Mouse (Mus musculus) midbrain, embryonic 10.5 days (tissue): ENCODE results near the gene Cep152. TPM values are rescaled to one million over a fixed set of nuclear protein-coding genes. Genes with fewer than 3 reads are reported as not detected.
A peak's percentile ranks its signal among the peaks of the same experiment; 100 is the strongest.

Experiments
- DNase-seq: peaks from one replicate; pipeline ENCODE4 v3.0.0-alpha.2; 2017; ENCODE audit warnings: low spot score
- H3K27ac ChIP-seq: fragments of 300-500 bp; sonication (generic); replicated peaks from 2 replicates; pipeline ENCODE4 v1.5.1; 2016; ENCODE audit warnings: mild to moderate bottlenecking
- H3K27me3 ChIP-seq: fragments of 300-500 bp; sonication (generic); 2 replicates; pipeline ENCODE4 v1.6.1; 2016; ENCODE audit warnings: low read depth, mild to moderate bottlenecking; ENCODE audit not compliant: poor library complexity, severe bottlenecking
- H3K36me3 ChIP-seq: fragments of 300-500 bp; sonication (generic); 2 replicates; pipeline ENCODE4 v1.6.1; 2016; ENCODE audit warnings: mild to moderate bottlenecking, moderate library complexity
- H3K4me1 ChIP-seq: fragments of 300-500 bp; sonication (generic); 2 replicates; pipeline ENCODE4 v1.6.1; 2016
- H3K4me3 ChIP-seq: fragments of 300-500 bp; sonication (generic); 2 replicates; pipeline ENCODE4 v1.5.1; 2016; ENCODE audit warnings: mild to moderate bottlenecking, moderate library complexity
- H3K9me3 ChIP-seq: fragments of 300-500 bp; sonication (generic); replicated peaks from 2 replicates; pipeline ENCODE4 v1.6.1; 2016; ENCODE audit warnings: mild to moderate bottlenecking
- WGBS: fragments of 180-500 bp; shearing (Covaris S2); methylation state at CpG from one replicate; pipeline ENCODE4 v1.1.7; 2016; 5-methylcytosine and 5-hydroxymethylcytosine counted together
- polyA plus RNA-seq: library from polyadenylated mRNA; unstranded; fragments of >200 nt; fragmentation: Nextera tagmentation; extraction: Ambion mirVana; gene quantifications from 2 replicates; pipeline ENCODE4 v1.2.1, GENCODE M21; 2016

Gene Cep152
- polyA plus RNA-seq, 1 experiment from 2014 or later: 9.8 TPM

DNA sequence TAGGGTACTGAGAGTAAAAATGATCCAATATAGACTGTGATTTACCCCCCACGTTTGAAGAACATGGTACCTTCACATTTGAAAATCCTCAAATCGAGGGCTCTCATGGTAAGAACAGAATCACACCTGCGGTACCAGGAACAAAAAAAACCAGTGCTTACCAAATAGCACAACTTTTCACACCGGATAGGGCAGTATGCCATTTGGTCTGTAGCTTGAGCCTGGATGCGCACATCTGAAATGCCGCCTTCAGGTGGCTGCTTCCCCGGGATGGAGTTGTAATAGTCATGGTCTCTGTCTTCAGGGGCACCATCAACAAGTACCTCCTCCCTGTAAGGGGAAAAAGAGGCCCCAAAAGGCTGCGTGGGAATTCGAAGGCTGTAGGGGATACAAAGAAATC, 30.5 kb upstream of the Cep152 start:
- Histone ChIP-seq H3K27ac (no peak overlapping the region), H3K9me3 (no peaks in the 10 kb centered on the region), H3K27me3 (peaks cover under 1% of the 10 kb centered on the region; the same call in 1 of the 2 replicates), H3K36me3 (no peaks in the 10 kb centered on the region), H3K4me3 (no peak overlapping the region), H3K4me1 (peaks cover 7% of the 10 kb centered on the region)
- DNase-seq: no peak
- WGBS: 91% methylated on average over 9 of the region's 9 CpGs

DNA sequence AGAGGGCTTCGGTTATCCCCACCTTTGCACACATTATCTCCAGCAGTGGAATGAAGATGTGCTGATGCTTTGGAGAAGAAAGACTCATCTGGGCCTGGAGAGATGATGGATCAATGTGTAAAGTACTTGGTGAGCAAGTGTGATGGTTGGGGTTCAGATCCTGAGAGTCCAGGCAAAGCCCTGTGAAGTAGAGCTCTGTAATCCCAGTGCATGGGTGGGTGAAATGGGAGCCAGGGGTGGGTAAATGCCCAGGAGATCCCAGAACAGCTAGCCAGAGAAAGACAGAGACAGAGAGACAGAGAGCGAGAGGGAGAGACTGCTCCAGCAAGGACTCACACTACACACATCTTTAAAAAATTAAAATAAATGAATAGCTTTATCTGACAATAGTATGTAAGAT, 28.4 kb upstream of the Cep152 start:
- DNase-seq: no peak
- H3K9me3 ChIP-seq: no peaks in the 10 kb centered on the region
- H3K27me3 ChIP-seq: no peaks in the 10 kb centered on the region
- no peaks in the 10 kb centered on the region for H3K36me3 ChIP-seq
- WGBS: 89% methylated on average over 2 of the region's 2 CpGs
- no peak overlapping the region for H3K4me3 ChIP-seq
- H3K4me1 ChIP-seq: peaks cover 5% of the 10 kb centered on the region
- no peak overlapping the region for H3K27ac ChIP-seq

DNA sequence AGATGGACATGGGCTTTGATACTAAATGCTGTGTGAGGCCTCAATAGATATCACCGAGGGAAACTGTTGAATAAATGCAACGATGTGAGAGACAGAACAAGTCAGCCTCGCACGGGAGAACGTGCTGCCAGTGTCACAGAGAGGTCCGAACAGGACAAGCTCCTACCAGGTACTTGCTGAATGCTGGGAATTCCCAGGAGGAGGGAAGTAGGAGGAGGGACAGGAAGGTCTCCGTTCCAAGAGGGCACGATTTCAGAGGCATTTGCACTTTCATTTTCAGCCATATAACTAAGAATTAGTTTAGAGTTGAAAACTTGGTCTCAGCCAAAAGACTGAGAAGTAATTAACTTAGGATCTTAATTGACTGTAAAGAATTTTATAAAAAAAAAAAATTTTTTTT, 26.6 kb upstream of the Cep152 start:
- Histone ChIP-seq H3K27me3 (no peaks in the 10 kb centered on the region), H3K27ac (no peak overlapping the region), H3K4me1 (peaks cover 5% of the 10 kb centered on the region), H3K4me3 (no peak overlapping the region), H3K36me3 (no peaks in the 10 kb centered on the region), H3K9me3 (no peaks in the 10 kb centered on the region)
- DNase-seq: no peak
- whole genome bisulfite sequencing: 75% methylated on average over 8 of the region's 8 CpGs

DNA sequence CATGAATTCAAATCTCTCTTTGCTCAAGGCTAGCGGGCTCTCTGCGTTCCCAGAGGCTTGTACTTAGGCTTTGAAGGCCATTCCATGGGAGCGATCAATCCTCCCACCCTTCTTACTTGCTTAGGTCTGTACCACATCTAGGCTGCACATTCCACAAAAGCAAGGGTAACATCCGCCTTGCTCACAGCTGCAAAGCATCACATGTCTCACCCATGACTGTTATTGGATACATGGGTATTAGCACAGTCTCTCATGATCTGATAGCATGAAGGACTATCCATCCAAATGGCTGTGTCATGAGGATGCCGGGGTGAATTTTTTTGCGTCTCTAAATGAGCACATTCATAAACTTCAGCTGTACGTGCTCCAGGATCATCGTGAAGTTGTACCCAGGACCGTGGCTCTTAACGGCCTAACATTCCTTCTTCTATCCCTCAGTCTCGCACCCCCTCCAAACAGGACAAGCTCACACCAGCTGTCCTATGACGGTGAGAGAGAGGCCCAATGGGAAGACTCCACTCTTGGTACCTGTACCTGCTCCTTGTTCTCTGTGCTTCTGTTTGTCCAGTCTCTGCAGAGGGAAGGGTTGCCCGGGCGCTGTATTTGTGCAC, 25.9 kb upstream of the Cep152 start:
- WGBS: 93% methylated on average over 14 of the region's 14 CpGs
- peaks cover 5% of the 10 kb centered on the region for H3K4me1 ChIP-seq
- H3K9me3 ChIP-seq: no peaks in the 10 kb centered on the region
- no peak overlapping the region for H3K4me3 ChIP-seq
- H3K27me3 ChIP-seq: no peaks in the 10 kb centered on the region
- no peak overlapping the region for H3K27ac ChIP-seq
- DNase-seq: no peak
- H3K36me3 ChIP-seq: no peaks in the 10 kb centered on the region

DNA sequence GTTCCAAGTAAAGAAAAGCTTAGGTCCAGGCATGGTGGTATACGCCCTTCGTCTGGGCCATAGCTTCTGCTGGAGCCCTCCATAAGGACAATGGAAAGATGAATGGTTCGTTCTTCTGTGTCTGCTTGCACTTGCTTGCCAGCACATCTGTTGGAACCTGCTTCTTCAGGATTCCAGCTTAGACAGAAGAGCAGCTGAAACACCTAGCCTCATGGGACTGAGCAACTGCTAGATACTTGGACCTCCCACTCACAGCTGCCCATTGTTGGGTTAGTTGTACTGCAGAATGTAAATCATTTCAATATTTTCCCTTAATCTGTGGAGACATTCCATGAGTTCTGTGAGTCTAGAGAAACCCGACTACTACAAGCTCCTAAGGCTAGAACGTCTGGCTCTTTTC, 25.1 kb upstream of the Cep152 start:
- Histone ChIP-seq H3K4me3 (no peak overlapping the region), H3K9me3 (no peaks in the 10 kb centered on the region), H3K36me3 (no peaks in the 10 kb centered on the region), H3K27ac (no peak overlapping the region), H3K4me1 (peaks cover 7% of the 10 kb centered on the region), H3K27me3 (no peaks in the 10 kb centered on the region)
- DNase-seq: no peak
- WGBS: 93% methylated on average over 5 of the region's 5 CpGs

DNA sequence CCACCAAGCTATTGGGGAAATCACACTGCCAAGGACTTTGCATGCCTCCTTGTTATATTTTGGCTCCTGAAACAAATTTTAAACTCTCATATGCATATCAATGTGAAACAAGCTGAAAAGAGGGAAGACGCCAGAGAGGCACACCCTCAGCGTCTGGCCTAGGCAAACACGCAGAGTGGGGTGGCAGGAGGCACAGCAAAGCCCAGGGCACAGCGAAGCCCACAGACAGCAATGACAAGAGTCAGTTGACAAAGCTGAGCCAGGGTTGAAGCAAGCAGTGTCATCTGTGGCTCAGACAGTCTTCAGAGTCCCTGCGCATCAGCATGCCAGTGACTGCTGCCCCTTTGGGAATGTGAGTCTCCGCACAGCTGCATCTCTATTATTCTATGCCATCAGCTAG, 20.0 kb upstream of the Cep152 start:
- 81% methylated on average over 6 of the region's 6 CpGs for WGBS
- Histone ChIP-seq H3K4me1 (peaks cover 9% of the 10 kb centered on the region), H3K9me3 (no peaks in the 10 kb centered on the region), H3K27me3 (no peaks in the 10 kb centered on the region), H3K4me3 (no peak overlapping the region), H3K36me3 (no peaks in the 10 kb centered on the region), H3K27ac (no peak overlapping the region; the same call in 1 of the 2 replicates)
- DNase-seq: no peak

DNA sequence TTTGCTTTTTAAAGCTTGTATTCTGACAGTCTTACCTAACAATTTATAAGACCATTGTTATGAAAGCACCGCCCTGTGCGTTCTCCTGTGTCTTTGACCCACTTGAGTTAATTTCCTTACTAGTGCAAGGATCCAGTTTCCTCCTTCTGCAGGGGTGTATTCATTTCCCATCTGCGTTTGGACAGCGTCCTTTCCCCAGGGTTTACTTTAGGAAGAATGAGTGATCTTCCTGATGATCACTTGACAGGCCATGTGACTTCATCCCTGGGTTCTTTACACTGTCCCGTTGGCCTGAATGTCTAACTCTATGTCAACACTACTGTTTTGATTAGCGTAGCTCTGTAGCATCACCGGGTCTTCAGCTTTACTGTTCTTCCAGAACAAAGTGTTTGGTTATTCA, 12.4 kb upstream of the Cep152 start:
- Histone ChIP-seq H3K27me3 (no peaks in the 10 kb centered on the region), H3K36me3 (no peaks in the 10 kb centered on the region), H3K4me3 (no peak overlapping the region), H3K27ac (no peak overlapping the region), H3K4me1 (peaks cover 4% of the 10 kb centered on the region), H3K9me3 (0 out of 2 replicates have a peak, but pooled peaks cover 5% of the 10 kb centered on the region)
- DNase-seq: no peak
- 90% methylated on average over 7 of the region's 7 CpGs for WGBS

DNA sequence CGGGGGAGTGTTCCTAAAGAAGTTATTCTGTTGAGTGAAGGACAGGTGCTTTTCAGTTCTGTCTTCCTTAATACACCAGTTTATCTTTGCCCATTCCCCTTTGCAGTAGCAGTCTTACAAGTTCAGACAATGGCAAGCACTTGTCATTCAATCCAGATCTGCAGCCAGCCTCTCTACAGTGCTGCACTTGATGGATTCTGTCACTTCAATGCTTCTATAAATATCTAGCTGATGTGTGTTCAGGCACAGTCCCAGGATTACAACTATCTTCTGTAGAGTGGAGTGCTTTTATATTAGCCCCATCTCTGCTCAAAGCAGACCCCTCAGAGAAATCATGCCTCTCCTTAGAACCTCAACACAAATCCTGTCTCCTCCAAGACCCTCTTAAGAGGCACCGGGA, 5.1 kb upstream of the Cep152 start:
- 98% methylated on average over 2 of the region's 2 CpGs for WGBS
- Histone ChIP-seq H3K9me3 (0 out of 2 replicates have a peak, but pooled peaks cover 3% of the 10 kb centered on the region), H3K27ac (no peak overlapping the region)

DNA sequence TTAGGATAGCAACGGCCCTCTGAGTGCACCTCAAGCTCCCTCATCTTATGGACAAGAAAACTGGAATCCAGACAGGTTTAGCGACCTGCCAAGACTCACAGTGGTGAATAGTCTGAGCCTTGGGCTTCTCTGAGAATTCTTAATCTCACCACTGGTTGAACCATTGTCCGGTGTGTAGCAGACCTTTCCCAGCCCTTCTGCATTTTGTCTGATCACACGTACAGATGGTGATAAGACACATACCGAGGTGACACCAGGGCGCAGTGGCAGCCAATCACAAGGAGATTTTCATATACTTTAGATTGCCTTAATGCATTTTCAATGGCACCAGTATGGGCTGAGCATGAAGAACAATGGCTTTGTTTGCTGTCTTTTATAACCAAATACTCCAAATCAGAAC, 3.6 kb upstream of the Cep152 start:
- Histone ChIP-seq H3K27ac (no peak overlapping the region), H3K36me3 (no peaks in the 10 kb centered on the region), H3K4me1 (peaks cover 18% of the 10 kb centered on the region), H3K9me3 (0 out of 2 replicates have a peak, but pooled peaks cover 3% of the 10 kb centered on the region), H3K4me3 (no peak overlapping the region), H3K27me3 (no peaks in the 10 kb centered on the region)
- WGBS: 93% methylated on average over 6 of the region's 6 CpGs
- DNase-seq: no peak

More for the DNA sequence above, 5.1 kb upstream of the Cep152 start:
- no peak overlapping the region for H3K4me3 ChIP-seq
- H3K27me3 ChIP-seq: no peaks in the 10 kb centered on the region
- no peaks in the 10 kb centered on the region for H3K36me3 ChIP-seq
- no peak for DNase-seq
- H3K4me1 ChIP-seq: peaks cover 8% of the 10 kb centered on the region

DNA sequence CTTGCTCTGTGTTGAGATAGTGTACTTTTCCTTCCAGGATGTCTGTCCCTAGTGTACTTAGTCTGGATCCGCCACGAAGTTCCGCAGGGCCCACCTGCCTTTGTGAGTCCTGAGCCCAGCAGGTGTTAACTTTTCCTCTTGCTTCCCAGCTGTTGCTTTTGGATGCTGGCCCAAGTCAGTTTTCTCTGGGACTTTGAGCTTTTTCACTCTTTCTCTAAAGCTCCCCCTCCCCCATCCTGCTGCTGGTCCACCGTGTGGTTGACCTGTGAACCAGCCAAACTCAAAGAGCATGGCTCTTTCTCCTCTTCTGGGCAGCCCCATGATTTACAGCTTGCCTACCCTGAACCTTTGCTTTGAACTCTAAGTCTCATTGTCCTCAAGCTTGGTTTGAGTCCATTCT, 1.6 kb upstream of the Cep152 start:
- Histone ChIP-seq H3K36me3 (no peaks in the 10 kb centered on the region), H3K4me3 (no peak overlapping the region), H3K9me3 (0 out of 2 replicates have a peak, but pooled peaks cover 3% of the 10 kb centered on the region), H3K4me1 (peaks cover 30% of the 10 kb centered on the region), H3K27ac (no peak overlapping the region), H3K27me3 (no peaks in the 10 kb centered on the region)
- DNase-seq: no peak
- WGBS: 82% methylated on average over 4 of the region's 4 CpGs

DNA sequence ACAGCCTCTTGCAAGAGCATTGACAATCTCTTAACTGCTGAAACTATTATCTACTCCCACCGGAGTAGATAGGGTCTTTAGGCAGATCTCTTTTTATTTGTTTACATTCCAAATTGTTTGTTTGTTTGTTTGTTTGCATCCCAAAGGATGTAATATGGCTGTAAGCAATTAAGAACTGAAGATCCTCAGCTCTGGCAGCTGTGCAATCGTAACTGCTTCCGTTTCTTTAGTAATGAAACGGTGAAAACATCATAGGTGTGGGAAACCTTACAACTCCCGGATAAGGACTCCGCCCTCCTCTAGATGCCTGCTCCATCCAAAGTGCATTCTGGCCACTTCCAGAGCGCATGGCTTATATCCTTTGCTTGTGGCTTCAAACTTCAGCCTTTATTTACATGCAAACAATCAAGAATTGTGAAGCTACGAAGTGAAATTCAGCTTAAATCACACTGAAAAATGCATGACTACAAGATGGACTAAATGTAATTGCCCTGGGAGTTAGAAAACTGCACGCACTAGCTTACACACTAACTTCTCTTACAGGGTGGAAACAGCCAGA, 707 bp downstream of the Cep152 start:
- no peak for DNase-seq
- Histone ChIP-seq H3K36me3 (peaks cover 15% of the 10 kb centered on the region), H3K4me3 (peak overlapping the region; percentile 93), H3K27ac (peak overlapping the region; percentile 89), H3K4me1 (peaks cover 37% of the 10 kb centered on the region), H3K27me3 (no peaks in the 10 kb centered on the region), H3K9me3 (no peaks in the 10 kb centered on the region)
- WGBS: 24% methylated on average over 9 of the region's 9 CpGs

DNA sequence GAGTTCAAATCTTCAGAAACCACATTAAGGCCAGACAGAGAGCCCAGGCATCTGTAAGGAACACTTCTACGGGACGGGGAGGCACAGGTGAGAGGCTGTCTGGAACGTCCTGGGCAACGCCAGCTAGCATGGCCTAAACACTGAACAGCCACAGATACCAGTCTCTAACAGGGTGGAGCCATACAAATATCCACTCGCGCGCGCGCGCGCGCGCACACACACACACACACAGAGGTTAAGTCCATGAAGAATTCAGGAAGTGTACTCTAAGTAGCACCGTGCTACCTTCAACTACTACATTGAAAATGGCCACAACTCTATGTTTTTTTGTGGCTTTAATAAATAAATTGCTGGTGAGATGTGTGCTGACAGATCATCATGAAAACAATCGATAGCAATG, 1.7 kb downstream of the Cep152 start:
- Histone ChIP-seq H3K36me3 (peaks cover 24% of the 10 kb centered on the region), H3K9me3 (no peaks in the 10 kb centered on the region), H3K4me1 (peaks cover 37% of the 10 kb centered on the region), H3K4me3 (peak overlapping the region; percentile 93), H3K27ac (no peak overlapping the region), H3K27me3 (no peaks in the 10 kb centered on the region)
- DNase-seq: no peak
- WGBS: 95% methylated on average over 15 of the region's 15 CpGs

DNA sequence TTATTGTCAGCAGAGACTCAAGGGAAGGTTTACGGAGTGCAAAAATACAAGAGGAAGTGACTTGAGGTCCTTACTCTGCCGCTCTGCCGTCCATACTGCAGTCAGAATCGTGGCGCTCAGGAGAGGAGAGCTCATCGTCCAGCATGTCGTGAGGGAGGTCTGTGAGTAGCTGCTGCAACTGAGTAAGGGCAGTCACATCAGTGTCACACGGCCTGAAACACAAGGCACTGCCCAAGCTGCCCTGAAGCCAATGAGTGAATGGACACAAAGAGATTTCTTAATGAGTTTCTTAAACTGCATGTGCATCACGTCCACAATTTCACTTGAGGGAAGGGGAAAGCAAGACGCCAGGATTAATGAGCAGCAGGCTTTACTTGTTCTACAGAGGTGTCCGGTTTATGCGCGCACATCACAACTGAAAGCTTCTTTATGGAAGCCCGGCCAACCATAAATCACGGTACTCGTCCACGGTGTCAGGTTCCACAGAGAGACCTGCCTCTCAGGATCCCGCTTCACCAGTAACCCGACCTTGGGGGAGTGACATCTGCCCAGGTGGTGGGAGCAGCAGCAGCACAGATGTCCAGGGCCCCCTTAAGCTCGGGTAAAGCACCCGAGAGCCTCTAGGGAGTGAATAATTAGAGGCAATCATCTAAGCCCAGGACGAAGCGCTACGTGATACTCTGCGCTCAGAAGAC, 4.6 kb downstream of the Cep152 start:
- H3K9me3 ChIP-seq: no peaks in the 10 kb centered on the region
- peak overlapping the region; percentile 23; the same call in 1 of the 2 replicates for H3K27ac ChIP-seq
- WGBS: 63% methylated on average over 25 of the region's 25 CpGs
- peaks cover 30% of the 10 kb centered on the region for H3K4me1 ChIP-seq
- H3K27me3 ChIP-seq: no peaks in the 10 kb centered on the region
- no peak overlapping the region for H3K4me3 ChIP-seq
- peaks cover 52% of the 10 kb centered on the region for H3K36me3 ChIP-seq
- peak; percentile 19 for DNase-seq
